Mouse (Mus musculus) lung, postnatal 0 days (tissue): ENCODE measurements at regions not wholly inside any gene's neighbourhood (a gene's known extent, or its start where the extent isn't known, plus 50 kb on each side); places are given as distances from the start of the nearest gene placed in this dataset.

Experiments
- CTCF ChIP-seq: IDR thresholded peaks from 2 replicates; pipeline ENCODE4 v1.5.1; 2016; ENCODE audit warnings: antibody characterized with exemption, mild to moderate bottlenecking
- EP300 ChIP-seq: IDR thresholded peaks from 2 replicates; pipeline ENCODE4 v1.6.1; 2016; ENCODE audit warnings: antibody characterized with exemption, mild to moderate bottlenecking, control low read depth

DNA sequence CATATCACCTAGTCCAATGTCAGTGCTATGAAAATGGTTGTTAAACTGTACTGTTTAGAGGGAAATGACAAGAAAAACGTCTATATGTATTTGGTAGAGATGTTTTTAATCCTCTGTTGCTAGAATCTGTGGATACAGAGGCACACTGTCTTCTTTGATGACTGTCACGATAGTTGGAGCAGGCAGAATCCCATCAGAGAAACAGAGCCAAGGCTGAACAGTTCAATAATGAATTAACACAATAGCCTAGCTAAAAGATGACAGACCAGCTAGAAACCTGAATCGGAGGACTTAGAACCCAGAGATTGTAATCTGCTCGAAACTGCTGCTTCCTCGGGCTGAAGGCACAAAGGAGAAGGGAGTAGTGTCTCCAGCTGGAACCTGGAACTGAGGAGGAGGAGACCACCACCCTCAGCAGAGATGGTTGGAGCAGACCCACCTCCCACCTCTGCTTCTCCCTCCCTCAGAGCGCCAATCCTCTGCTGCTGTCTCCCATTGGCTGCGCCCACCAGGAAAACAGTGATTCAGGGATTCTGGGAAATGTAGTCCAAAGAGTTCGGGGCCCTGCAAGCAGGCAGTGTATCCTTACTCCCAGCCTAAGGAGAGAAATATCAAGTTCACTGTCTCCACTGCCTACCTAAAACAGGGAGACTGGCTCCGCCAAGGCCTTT, 98.2 kb upstream of the Mgme1 start:
- TF ChIP-seq CTCF: no peak
- TF ChIP-seq EP300: no peak
